Mouse (Mus musculus): ENCODE results near the gene Gpr3.

Gene Gpr3

GRCm38 (mm10) chr4:133233285-133233976 is 21.1 kb upstream of the Gpr3 start:
- DNase-seq (ENCODE audit: low spot score in 2 of 2) = peak in 1 of 2 experiments; percentile 34

- DNase-seq (ENCODE audit: low spot score in 2 of 2) = no peak
Measured at GRCm38 (mm10) chr4:133229582-133229981, 17.2 kb upstream of the Gpr3 start.

- DNase-seq (ENCODE audit: low spot score in 2 of 2) = no peak
Measured at GRCm38 (mm10) chr4:133227636-133228035, 15.3 kb upstream of the Gpr3 start.

- DNase-seq (ENCODE audit: low spot score in 2 of 2) = no peak
Measured at GRCm38 (mm10) chr4:133226073-133226472, 13.7 kb upstream of the Gpr3 start.

- no peak for DNase-seq (ENCODE audit: low spot score in 2 of 2)
Measured at GRCm38 (mm10) chr4:133223875-133224274, 11.5 kb upstream of the Gpr3 start.

GRCm38 (mm10) chr4:133221701-133222100 is 9.4 kb upstream of the Gpr3 start:
- DNase-seq (ENCODE audit: low spot score in 2 of 2) = no peak

GRCm38 (mm10) chr4:133220656-133221055 is 8.3 kb upstream of the Gpr3 start:
- no peak for DNase-seq (ENCODE audit: low spot score in 2 of 2)

- no peak for DNase-seq (ENCODE audit: low spot score in 2 of 2)
Measured at GRCm38 (mm10) chr4:133218745-133219144, 6.4 kb upstream of the Gpr3 start.

- no peak for DNase-seq (ENCODE audit: low spot score in 2 of 2)
Measured at GRCm38 (mm10) chr4:133217641-133218040, 5.3 kb upstream of the Gpr3 start.

GRCm38 (mm10) chr4:133213661-133214060 is 1.3 kb upstream of the Gpr3 start:
- no peak for DNase-seq (ENCODE audit: low spot score in 2 of 2)

- peak in 1 of 2 experiments; percentile 57 for DNase-seq (ENCODE audit: low spot score in 2 of 2)
Measured at GRCm38 (mm10) chr4:133213268-133213590, 893 bp upstream of the Gpr3 start.

GRCm38 (mm10) chr4:133212562-133213267 is 379 bp upstream of the Gpr3 start:
- peak in 1 of 2 experiments; percentile 79 for DNase-seq (ENCODE audit: low spot score in 2 of 2)

- no peak for DNase-seq (ENCODE audit: low spot score in 2 of 2)
Measured at GRCm38 (mm10) chr4:133210788-133211390, 1.4 kb downstream of the Gpr3 start.

GRCm38 (mm10) chr4:133210023-133210787 is 2.1 kb downstream of the Gpr3 start:
- DNase-seq (ENCODE audit: low spot score in 2 of 2) = no peak

- peak in 1 of 2 experiments; percentile 62 for DNase-seq (ENCODE audit: low spot score in 2 of 2)
Measured at GRCm38 (mm10) chr4:133209366-133209765, 3.0 kb downstream of the Gpr3 start.

GRCm38 (mm10) chr4:133204379-133204778 is 8.0 kb downstream of the Gpr3 start:
- DNase-seq (ENCODE audit: low spot score in 2 of 2) = no peak

- DNase-seq (ENCODE audit: low spot score in 2 of 2) = no peak
Measured at GRCm38 (mm10) chr4:133203591-133203990, 8.7 kb downstream of the Gpr3 start.

- no peak for DNase-seq (ENCODE audit: low spot score in 2 of 2)
Measured at GRCm38 (mm10) chr4:133202254-133202653, 10.1 kb downstream of the Gpr3 start.

- no peak for DNase-seq (ENCODE audit: low spot score in 2 of 2)
Measured at GRCm38 (mm10) chr4:133201006-133201771, 11.1 kb downstream of the Gpr3 start.

- DNase-seq (ENCODE audit: low spot score in 2 of 2) = no peak
Measured at GRCm38 (mm10) chr4:133200343-133200742, 12.0 kb downstream of the Gpr3 start.

GRCm38 (mm10) chr4:133199743-133200142 is 12.6 kb downstream of the Gpr3 start:
- DNase-seq (ENCODE audit: low spot score in 2 of 2) = no peak

Data from left cerebral cortex, adult 9 months (tissue).